Mouse (Mus musculus) neural tube, embryonic 11.5 days (tissue): ENCODE data around the gene Creg1. TPM values are rescaled to one million over a fixed set of nuclear protein-coding genes. Genes with fewer than 3 reads are reported as not detected.

ENCODE experiments used
- ATAC-seq: fragments of 200-750 bp; cut with Nextera tagmentation; 2 replicates; pipeline ENCODE4 v1.8.0; 2017; ENCODE audit warnings: moderate number of reproducible peaks, mild to moderate bottlenecking, moderate TSS enrichment, moderate library complexity; ENCODE audit not compliant: insufficient read depth, low FRiP score, low TSS enrichment
- DNase-seq: peaks from one replicate; pipeline ENCODE4 v3.0.0-alpha.2; 2015; ENCODE audit warnings: low spot score
- H3K27ac ChIP-seq: fragments of 300-500 bp; sonication (generic); 2 replicates; pipeline ENCODE4 v1.5.1; 2014; ENCODE audit warnings: low read depth, mild to moderate bottlenecking, low read length
- H3K27me3 ChIP-seq: fragments of 300-500 bp; sonication (generic); 2 replicates; pipeline ENCODE4 v1.6.1; 2014; ENCODE audit warnings: mild to moderate bottlenecking, low read length, mixed read lengths; ENCODE audit not compliant: control insufficient read depth, insufficient read depth
- H3K36me3 ChIP-seq: fragments of 300-500 bp; sonication (generic); 2 replicates; pipeline ENCODE4 v1.6.1; 2014; ENCODE audit warnings: mild to moderate bottlenecking, low read length, moderate library complexity, mixed read lengths; ENCODE audit not compliant: control insufficient read depth, insufficient read depth
- H3K4me1 ChIP-seq: fragments of 300-500 bp; sonication (generic); 2 replicates; pipeline ENCODE4 v1.6.1; 2014; ENCODE audit warnings: low read length, mixed read lengths; ENCODE audit not compliant: control insufficient read depth, insufficient read depth
- H3K4me2 ChIP-seq: fragments of 300-500 bp; sonication (generic); 2 replicates; pipeline ENCODE4 v1.6.1; 2014; ENCODE audit warnings: low read depth, mild to moderate bottlenecking, moderate library complexity
- H3K4me3 ChIP-seq: fragments of 300-500 bp; sonication (generic); 2 replicates; pipeline ENCODE4 v1.5.1; 2014; ENCODE audit warnings: low read depth, low read length
- H3K9ac ChIP-seq: fragments of 300-500 bp; sonication (generic); 2 replicates; pipeline ENCODE4 v1.6.1; 2014; ENCODE audit warnings: mild to moderate bottlenecking, low read length
- H3K9me3 ChIP-seq: fragments of 300-500 bp; sonication (generic); 2 replicates; pipeline ENCODE4 v1.6.1; 2016; ENCODE audit warnings: low read length; ENCODE audit not compliant: control insufficient read depth
- WGBS: fragments of 180-500 bp; shearing (Covaris S2); extraction: QIAGEN DNeasy Blood & Tissue Kit; methylation state at CpG from one replicate; pipeline ENCODE4 v1.1.7; 2014; 5-methylcytosine and 5-hydroxymethylcytosine counted together
- polyA plus RNA-seq: library from polyadenylated mRNA; unstranded; fragments of >200 nt; fragmentation: Nextera tagmentation; extraction: Ambion mirVana; gene quantifications from 2 replicates; pipeline ENCODE4 v1.2.1, GENCODE M21; 2014

The Creg1 gene
- polyA plus RNA-seq, 1 experiment from 2014 or later = 39.2 TPM

DNA sequence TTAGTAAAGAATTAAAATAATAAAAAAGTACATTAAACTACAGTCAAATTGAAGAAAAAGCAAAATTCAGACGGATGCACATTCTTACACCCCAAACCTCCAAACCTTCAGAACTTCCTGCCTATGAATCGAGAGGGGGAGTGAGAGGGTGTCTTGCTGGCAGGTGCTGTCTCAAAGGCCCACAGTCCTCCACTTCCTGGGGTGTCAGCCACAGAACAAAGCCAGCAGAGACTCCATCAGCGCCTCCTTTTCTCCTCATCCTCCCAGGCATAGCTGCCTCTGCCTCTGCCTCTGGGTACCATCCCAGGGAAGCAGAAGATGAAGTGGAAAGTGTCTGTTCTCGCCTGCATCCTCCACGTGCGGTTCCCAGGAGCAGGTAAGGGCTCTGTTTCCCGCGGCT is 25.0 kb downstream of the Creg1 start, which contains the start of gene Cd247:
Gene Cd247, plus strand, starts transcription at position 171 of the 400 bp plus-strand sequence.
- Histone ChIP-seq H3K4me2 (no peak within 1 kb of the TSS), H3K36me3 (no peaks in the 10 kb centered on the region), H3K4me1 (peaks cover 8% of the 10 kb centered on the region), H3K27me3 (no peaks in the 10 kb centered on the region), H3K4me3 (no peak within 1 kb of the TSS), H3K9ac (no peak within 1 kb of the TSS), H3K27ac (no peak within 1 kb of the TSS), H3K9me3 (no peaks in the 10 kb centered on the region)
- DNase-seq (no peak), ATAC-seq (no peak)
- 73% methylated on average over 8 of the region's 8 CpGs for WGBS

- DNase-seq (no peak), ATAC-seq (no peak)
- no peak overlapping the region for H3K9ac ChIP-seq
- no peak overlapping the region for H3K27ac ChIP-seq
- H3K4me3 ChIP-seq = no peak overlapping the region
- peaks cover 8% of the 10 kb centered on the region for H3K4me1 ChIP-seq
- no peak overlapping the region for H3K4me2 ChIP-seq
- no peaks in the 10 kb centered on the region for H3K36me3 ChIP-seq
- no peaks in the 10 kb centered on the region for H3K27me3 ChIP-seq
- H3K9me3 ChIP-seq = no peaks in the 10 kb centered on the region
- WGBS = 81% methylated on average over 17 of the region's 17 CpGs
Measured at GRCm38 (mm10) chr1:165789066-165789660, 25.6 kb downstream of the Creg1 start.

- ATAC-seq = no peak
- 85% methylated on average over 6 of the region's 6 CpGs for WGBS
- H3K4me1 ChIP-seq = peaks cover 8% of the 10 kb centered on the region
- no peak for DNase-seq
- no peaks in the 10 kb centered on the region for H3K36me3 ChIP-seq
- H3K4me2 ChIP-seq = no peak overlapping the region
- no peak overlapping the region for H3K4me3 ChIP-seq
- H3K27ac ChIP-seq = no peak overlapping the region
- H3K9ac ChIP-seq = no peak overlapping the region
- H3K27me3 ChIP-seq = no peaks in the 10 kb centered on the region
- H3K9me3 ChIP-seq = no peaks in the 10 kb centered on the region
Measured at GRCm38 (mm10) chr1:165789963-165790362, 26.4 kb downstream of the Creg1 start.

DNA sequence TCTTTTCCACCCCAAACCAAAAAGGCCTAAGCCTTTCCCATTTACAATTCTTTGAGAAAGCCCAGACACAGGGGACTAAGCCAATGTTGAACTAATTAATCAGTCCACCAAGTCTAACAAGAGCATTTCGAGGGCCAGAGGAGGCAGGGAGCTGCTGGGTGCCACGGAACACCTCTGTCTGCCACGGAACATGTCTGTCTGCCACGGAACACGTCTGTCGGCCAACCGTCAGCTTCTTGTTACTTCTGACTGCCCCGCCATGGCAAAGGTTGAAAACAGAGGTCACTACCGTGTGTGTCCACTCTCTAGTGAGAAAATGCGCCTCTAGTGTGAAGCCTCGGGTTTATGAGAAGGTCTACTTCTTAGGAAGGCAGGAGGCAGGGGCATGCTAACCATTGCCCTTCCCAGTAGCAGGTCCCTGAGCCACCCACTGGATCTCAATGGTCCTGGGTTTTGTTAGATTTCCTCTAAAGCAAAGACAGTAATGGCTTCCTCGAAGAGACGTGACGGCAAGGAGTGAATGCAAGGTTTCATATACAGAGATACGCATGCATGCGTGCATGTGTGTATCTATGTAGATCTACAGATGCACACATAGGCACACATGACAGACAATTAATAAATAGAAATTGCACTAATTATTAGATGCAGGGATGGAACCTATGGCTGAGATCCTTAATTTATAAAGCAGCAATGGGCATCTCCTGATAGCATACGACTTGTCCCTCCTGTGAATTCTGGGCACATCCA is 27.1 kb downstream of the Creg1 start:
- no peaks in the 10 kb centered on the region for H3K27me3 ChIP-seq
- peaks cover 8% of the 10 kb centered on the region for H3K4me1 ChIP-seq
- H3K9ac ChIP-seq = no peak overlapping the region
- ATAC-seq (no peak), DNase-seq (no peak)
- no peak overlapping the region for H3K27ac ChIP-seq
- no peak overlapping the region for H3K4me3 ChIP-seq
- 92% methylated on average over 17 of the region's 17 CpGs for WGBS
- no peaks in the 10 kb centered on the region for H3K36me3 ChIP-seq
- H3K4me2 ChIP-seq = no peak overlapping the region
- H3K9me3 ChIP-seq = no peaks in the 10 kb centered on the region

GRCm38 (mm10) chr1:165791411-165791810 is 27.9 kb downstream of the Creg1 start:
- no peak overlapping the region for H3K4me3 ChIP-seq
- no peak for ATAC-seq
- H3K9me3 ChIP-seq = no peaks in the 10 kb centered on the region
- DNase-seq = no peak
- no peak overlapping the region for H3K4me2 ChIP-seq
- no peak overlapping the region for H3K9ac ChIP-seq
- no peak overlapping the region for H3K27ac ChIP-seq
- H3K4me1 ChIP-seq = 0 out of 2 replicates have a peak, but pooled peaks cover 2% of the 10 kb centered on the region
- H3K27me3 ChIP-seq = no peaks in the 10 kb centered on the region
- 77% methylated on average over 9 of the region's 9 CpGs for WGBS
- no peaks in the 10 kb centered on the region for H3K36me3 ChIP-seq

- Histone ChIP-seq H3K4me3 (no peak overlapping the region), H3K9ac (no peak overlapping the region), H3K4me1 (no peaks in the 10 kb centered on the region), H3K4me2 (no peak overlapping the region), H3K27me3 (no peaks in the 10 kb centered on the region), H3K9me3 (no peaks in the 10 kb centered on the region), H3K27ac (no peak overlapping the region), H3K36me3 (no peaks in the 10 kb centered on the region)
- no peak for ATAC-seq
- no peak for DNase-seq
- WGBS = 89% methylated on average over 11 of the region's 11 CpGs
Measured at GRCm38 (mm10) chr1:165801709-165802310, 38.3 kb downstream of the Creg1 start.

DNA sequence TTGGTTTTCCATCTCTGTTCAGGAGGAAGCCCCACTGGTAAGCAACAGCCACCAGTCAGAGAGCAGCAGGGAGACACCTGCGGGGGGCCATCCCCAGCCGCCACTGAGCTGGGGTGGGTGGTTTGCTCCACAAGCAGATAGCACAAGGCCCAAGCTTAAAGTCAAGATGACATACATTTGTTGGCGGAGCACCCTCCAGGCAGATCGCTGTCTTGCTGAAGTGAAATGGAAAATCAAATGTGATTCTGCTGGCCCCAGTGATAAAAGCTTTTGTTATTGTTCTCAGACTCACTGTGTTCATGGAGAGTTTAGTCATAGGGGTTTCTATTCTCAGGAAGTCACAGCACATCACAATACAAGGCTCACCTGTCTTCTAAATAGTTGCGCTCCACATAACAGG is 39.6 kb downstream of the Creg1 start:
- H3K9me3 ChIP-seq = no peaks in the 10 kb centered on the region
- H3K4me1 ChIP-seq = no peaks in the 10 kb centered on the region
- H3K27me3 ChIP-seq = no peaks in the 10 kb centered on the region
- H3K36me3 ChIP-seq = no peaks in the 10 kb centered on the region
- no peak for DNase-seq
- no peak overlapping the region for H3K27ac ChIP-seq
- H3K4me2 ChIP-seq = no peak overlapping the region
- no peak overlapping the region for H3K9ac ChIP-seq
- ATAC-seq = no peak
- 87% methylated on average over 5 of the region's 5 CpGs for WGBS
- no peak overlapping the region for H3K4me3 ChIP-seq

DNA sequence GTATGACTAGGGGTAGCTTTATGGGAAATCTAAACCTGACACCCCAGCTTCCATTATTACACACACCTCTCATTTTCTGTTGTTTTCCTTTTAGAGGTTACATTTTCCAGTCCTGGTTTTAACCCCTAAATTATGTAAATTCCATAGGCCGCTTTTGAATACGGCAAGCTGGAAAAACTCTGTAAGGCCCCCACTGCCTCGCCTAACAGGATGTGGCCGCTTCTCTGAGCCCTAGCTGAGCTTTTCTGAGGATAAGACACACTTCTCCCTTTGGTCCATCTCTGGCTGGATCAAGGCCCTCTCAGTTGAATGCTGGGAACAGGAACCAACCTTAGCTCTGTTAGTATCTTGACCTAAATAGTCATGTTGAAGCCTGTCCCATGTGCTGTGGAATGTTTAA is 40.6 kb downstream of the Creg1 start:
- 91% methylated on average over 4 of the region's 4 CpGs for WGBS
- no peaks in the 10 kb centered on the region for H3K4me1 ChIP-seq

More for the DNA sequence above, 40.6 kb downstream of the Creg1 start:
- no peak for ATAC-seq
- H3K4me2 ChIP-seq = no peak overlapping the region
- no peak overlapping the region for H3K4me3 ChIP-seq
- H3K9ac ChIP-seq = no peak overlapping the region
- DNase-seq = no peak
- no peak overlapping the region for H3K27ac ChIP-seq
- no peaks in the 10 kb centered on the region for H3K9me3 ChIP-seq
- no peaks in the 10 kb centered on the region for H3K27me3 ChIP-seq
- H3K36me3 ChIP-seq = no peaks in the 10 kb centered on the region
